Mouse (Mus musculus): ENCODE measurements around the gene Col8a1.

DNA sequence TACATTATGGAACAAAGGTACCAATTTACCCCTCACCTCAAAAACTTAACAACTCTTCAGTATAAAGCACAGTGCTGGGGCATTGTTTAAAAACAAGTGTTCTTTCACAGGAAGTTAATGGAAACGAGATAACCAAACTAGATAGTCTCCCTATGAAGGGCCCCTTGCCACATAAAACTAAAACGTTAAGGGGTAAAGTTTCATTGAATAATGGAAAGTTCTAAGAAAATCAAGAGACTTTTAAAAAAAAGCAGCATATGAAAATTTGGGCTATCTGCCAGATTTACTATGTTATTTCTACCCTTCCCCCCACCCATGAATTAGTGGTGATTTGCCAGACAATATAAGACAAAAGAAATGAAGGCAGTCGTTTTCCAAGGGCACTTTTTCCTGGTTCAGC lies 169.3 kb downstream of the Col8a1 start:
- no peak for TF ChIP-seq CTCF (IDR thresholded peaks at IDR 0.05; ENCODE audit: low read depth, low read length)
- no peak for TF ChIP-seq EP300 (IDR thresholded peaks at IDR 0.05; ENCODE audit: insufficient read depth, low read depth, low read length)
- TF ChIP-seq POLR2A (IDR thresholded peaks at IDR 0.05; ENCODE audit: insufficient read depth, low read length), result no peak
